Mouse (Mus musculus) thymus, postnatal 10 days (tissue): ENCODE measurements around the gene AI464131.
A peak's percentile ranks its signal among the peaks of the same experiment; 100 is the strongest.

Source experiments
- DNase-seq, 2 experiments: peaks; one replicate each; pipeline ENCODE4 v3.0.0; 2021; ENCODE audit warnings: low spot score in 2 of 2

The AI464131 gene

GRCm38 (mm10) chr4:41505131-41505551 lies 2.3 kb upstream of the AI464131 start:
- DNase-seq = no peak

- no peak for DNase-seq
These were observed 1.4 kb upstream of the AI464131 start for GRCm38 (mm10) chr4:41504325-41504724.

- DNase-seq = no peak
These were observed 520 bp downstream of the AI464131 start for GRCm38 (mm10) chr4:41502171-41502940.

- DNase-seq = no peak
These were observed 2.1 kb downstream of the AI464131 start for GRCm38 (mm10) chr4:41500787-41501186.

GRCm38 (mm10) chr4:41499619-41500018 lies 3.3 kb downstream of the AI464131 start:
- DNase-seq = no peak

- no peak for DNase-seq
These were observed 3.9 kb downstream of the AI464131 start for GRCm38 (mm10) chr4:41498921-41499391.

- DNase-seq = no peak
These were observed 4.7 kb downstream of the AI464131 start for GRCm38 (mm10) chr4:41497995-41498845.

GRCm38 (mm10) chr4:41497579-41497978 lies 5.3 kb downstream of the AI464131 start:
- DNase-seq = peak; percentile 18 to 66

GRCm38 (mm10) chr4:41497046-41497445 lies 5.8 kb downstream of the AI464131 start:
- DNase-seq = no peak

GRCm38 (mm10) chr4:41495850-41496249 lies 7.0 kb downstream of the AI464131 start:
- no peak for DNase-seq

- DNase-seq = no peak
These were observed 7.8 kb downstream of the AI464131 start for GRCm38 (mm10) chr4:41495076-41495475.

- DNase-seq = no peak
These were observed 8.5 kb downstream of the AI464131 start for GRCm38 (mm10) chr4:41494378-41494777.

- DNase-seq = no peak
These were observed 9.3 kb downstream of the AI464131 start for GRCm38 (mm10) chr4:41493464-41494116.

- DNase-seq = no peak
These were observed 9.9 kb downstream of the AI464131 start for GRCm38 (mm10) chr4:41492951-41493350.

- DNase-seq = no peak
These were observed 21.3 kb downstream of the AI464131 start for GRCm38 (mm10) chr4:41481601-41482017.

GRCm38 (mm10) chr4:41480254-41480653 lies 22.6 kb downstream of the AI464131 start:
- DNase-seq = no peak

GRCm38 (mm10) chr4:41479456-41479804 lies 23.4 kb downstream of the AI464131 start:
- DNase-seq = no peak

GRCm38 (mm10) chr4:41478751-41479455 lies 24.0 kb downstream of the AI464131 start:
- DNase-seq = no peak

- DNase-seq = no peak
These were observed 25.2 kb downstream of the AI464131 start for GRCm38 (mm10) chr4:41477648-41478160.

GRCm38 (mm10) chr4:41471384-41471689 lies 31.5 kb downstream of the AI464131 start:
- DNase-seq = no peak

- no peak for DNase-seq
These were observed 32.0 kb downstream of the AI464131 start for GRCm38 (mm10) chr4:41470684-41471383.
